Mouse (Mus musculus): Measurements from ENCODE around the gene Cux2.

Cux2 gene

DNA sequence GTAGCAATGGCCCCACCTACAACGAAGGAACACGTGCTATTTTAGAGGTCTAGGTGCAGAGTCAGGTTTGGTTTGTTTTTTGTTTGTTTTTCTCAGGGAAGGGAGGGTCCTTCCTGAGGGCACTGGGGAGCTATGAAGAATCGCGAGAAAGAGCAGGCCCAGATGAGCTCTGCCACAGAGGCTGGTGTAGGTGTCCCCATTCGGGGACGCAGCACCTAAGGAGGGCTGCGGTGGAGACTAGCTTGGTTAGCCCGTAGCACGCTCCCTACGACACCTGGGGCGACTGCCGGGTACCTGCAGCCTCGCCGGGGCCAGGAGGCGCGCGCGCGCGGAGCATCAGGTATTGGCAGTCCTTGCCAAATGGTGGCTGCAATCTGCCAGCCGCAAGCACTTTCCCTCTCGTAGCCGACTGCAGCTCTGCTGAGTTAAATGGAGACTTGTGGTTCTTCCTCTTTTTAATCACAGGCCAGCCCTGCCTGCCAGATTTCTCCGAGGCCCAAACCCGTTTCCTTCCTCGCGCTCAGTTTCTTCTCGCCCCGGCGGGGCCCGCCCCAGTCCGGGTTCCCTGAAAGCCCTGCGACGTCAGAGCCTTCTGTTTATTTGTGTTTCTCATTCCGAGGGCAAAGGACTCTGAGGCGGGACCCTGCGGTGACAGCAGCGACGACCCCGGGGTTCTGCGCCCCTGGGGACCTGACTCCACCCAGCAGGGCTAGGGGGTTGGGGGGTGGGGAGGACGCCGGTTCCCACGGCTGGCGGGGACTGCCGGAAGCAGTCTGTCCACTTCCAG is 211.4 kb downstream of the Cux2 start:
- in situ Hi-C loops (cut with MboI, MseI) = loop anchor here (25.0 kb wide), 2 partner anchors 524 to 1326 kb away; partner anchors contain the start of genes Fam216a, Gpn3, Plbd2 and Rad9b

DNA sequence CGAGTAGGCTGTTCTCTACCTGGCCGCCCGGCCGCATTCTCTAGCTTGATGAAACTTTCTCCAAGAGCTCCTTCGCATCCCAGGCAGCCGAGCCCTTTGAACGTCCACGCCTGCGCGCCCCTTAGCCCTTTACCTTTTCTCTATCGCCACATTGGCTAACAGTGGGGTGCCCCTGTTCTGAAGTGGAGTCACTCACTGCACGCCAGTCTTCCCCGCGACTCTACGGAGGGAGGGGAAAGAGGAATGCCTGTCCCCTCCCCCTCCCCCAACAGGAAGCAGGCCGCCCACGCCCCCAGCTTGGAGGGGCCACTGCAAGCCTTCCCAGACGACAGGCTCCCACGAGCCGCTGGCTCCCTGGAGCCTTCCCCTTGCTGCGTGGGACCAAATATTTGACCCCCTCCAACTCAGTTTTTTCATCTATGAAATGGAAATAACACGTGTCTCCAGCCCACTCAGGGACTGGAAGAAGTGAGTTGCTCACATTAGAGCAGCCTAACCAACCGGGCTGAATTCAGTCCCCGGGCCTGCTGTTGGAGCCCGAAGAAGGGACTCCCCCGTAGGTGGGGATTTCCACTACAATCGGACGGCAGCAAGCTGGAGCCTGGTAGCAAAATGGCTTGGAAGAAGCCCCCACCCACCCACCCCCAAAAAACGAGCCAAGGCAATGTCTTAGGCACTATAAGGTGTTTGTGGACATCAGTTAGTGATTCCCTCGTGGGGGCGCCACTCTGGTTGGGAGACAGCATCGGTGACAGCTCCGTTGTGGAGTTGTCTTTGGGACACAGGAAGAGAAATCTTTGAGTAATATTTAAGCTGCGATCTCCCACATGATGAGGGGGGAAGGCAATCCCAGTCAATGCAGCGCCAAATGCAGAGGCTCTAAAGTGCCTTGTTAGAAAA is 212.2 kb downstream of the Cux2 start, which contains the start of gene Sh2b3:
Gene Sh2b3, minus strand, starts transcription at position 206 of the 900 bp plus-strand sequence.
- in situ Hi-C loops (cut with MboI, MseI) = loop anchor here (25.0 kb wide), 2 partner anchors 525 to 1325 kb away; partner anchors contain the start of genes Fam216a, Gpn3, Plbd2 and Rad9b

DNA sequence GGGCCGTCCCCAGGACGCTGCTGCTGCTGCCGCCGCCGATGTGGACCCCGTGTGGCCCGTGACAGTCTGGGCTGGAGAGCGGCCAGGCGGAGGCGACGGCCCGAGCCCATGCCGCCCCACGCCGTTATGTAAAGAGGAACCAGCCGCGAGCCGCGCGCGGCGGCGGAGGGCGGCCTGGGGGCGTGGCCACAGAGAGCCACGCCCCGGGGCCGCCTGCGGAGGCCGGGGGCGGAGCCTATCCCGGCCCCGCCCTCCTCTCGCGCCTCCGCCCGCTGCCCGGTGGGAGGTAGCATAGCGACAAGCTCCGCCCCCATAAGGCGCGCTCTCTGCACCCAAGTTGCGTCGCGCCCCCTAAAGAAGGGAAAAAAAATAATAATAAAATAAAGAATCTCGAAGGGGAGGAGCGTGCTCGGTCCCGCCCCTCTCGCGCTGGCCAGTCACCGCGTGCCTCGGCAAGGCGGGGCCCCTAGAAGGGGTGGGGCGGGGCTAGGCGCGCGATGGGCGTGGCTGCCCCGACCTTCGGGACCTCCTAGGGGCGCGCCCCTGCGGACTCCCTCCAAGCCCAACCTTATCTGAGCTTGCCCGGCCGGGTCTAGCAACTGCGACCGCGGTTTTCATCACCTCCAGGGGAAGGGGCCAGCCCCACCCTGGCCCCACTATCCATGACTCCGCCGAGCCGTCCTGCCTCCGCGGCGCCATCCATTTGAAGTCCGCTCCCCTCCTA is 213.0 kb downstream of the Cux2 start:
- in situ Hi-C loops (cut with MboI, MseI) = loop anchor here (25.0 kb wide), 2 partner anchors 525 to 1325 kb away; partner anchors contain the start of genes Fam216a, Gpn3, Plbd2 and Rad9b

- in situ Hi-C loops (cut with MboI, MseI) = loop anchor here (25.0 kb wide), 2 partner anchors 526 to 1324 kb away; partner anchors contain the start of genes Fam216a, Gpn3, Plbd2 and Rad9b
Observed at GRCm38 (mm10) chr5:121835949-121836691, 213.8 kb downstream of the Cux2 start.

DNA sequence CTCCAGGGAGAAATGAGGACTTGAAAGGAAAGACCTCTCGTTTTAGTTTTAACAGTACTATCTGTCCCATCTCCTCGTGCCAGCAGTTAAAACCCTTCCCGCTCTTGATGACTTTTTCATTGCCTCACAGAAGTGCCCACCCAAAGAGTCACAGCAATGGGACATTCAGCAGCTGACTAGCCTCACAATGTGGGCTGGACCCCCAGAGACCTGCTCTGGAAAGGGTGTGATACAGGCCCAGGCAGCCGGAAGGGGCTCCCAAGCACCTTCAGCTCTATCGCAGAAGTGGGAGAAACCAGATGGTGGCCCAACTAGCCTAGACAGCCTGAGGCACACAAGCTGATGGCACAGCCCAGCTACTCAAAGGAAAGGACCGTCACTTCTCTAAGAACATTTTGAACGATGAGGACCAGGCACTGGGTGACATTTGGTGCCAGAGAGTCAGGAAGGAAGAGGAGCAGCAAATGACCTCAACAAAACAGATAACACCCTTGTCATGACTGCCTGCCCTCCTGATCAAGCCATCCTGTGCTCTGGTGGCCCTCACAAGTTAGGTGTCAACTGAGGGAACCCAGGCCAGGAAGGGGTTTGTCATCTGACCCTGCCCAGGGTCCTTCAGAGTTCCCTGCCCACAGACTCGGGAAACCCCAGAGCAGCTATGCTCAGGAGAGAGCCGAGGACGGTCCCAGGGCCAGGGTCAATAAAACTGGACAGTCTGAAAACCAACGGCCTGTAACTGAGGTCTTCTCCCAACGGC is 214.7 kb downstream of the Cux2 start:
- in situ Hi-C loops (cut with MboI, MseI) = loop anchor here (25.0 kb wide), 2 partner anchors 527 to 1323 kb away; partner anchors contain the start of genes Fam216a, Gpn3, Plbd2 and Rad9b

DNA sequence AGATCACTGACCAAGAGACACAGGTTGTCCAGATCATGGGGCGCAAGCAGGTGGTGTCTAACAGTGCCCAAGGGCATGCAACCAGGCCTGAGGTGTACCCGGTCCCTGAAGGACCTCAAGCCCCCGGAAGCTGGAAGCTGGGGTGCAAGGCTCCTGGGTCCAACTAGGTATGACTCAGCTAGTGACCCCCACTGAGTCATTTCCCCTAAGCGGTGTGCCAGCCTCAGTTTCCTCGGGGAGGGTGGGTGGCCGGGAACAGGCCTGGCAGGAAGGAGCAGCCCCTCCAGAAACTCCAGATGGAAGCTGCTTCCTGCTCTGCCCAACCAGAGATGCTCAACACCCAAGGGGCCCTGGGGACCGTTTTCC is 215.7 kb downstream of the Cux2 start:
- in situ Hi-C loops (cut with MboI, MseI) = loop anchor here (25.0 kb wide), 2 partner anchors 528 to 1322 kb away; partner anchors contain the start of genes Fam216a, Gpn3, Plbd2 and Rad9b

DNA sequence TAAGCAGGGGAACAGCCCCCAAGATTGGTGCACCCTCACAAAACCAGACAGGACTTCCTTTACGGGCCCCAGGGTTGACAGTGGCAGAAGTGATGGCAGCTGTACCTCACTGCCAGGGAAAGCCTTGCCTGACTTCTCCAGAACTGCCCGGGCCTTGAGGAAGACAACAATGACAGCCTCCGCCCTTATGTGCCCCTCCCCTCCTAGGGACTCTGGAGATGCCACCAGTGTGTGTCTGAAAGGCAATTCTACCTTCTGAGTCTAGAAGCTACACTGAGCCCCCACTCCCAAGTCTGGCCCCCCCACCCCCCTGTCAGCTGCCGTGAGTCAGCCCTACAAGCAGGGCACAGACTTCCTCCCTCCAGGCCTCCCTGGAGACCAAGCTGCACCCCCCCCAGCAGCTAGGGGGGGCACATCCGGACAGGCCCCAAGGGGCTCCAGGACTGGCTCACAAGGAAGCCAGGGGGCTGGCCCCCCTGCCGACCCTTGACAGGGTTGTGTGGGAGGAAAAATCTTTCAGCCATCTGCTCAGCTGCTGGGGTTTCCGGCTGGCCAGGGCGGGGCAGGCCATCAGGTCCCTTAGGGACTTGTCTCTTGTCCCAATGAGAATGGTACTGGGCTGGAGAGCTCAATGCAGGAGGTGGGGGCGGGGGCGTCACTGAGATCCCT is 216.2 kb downstream of the Cux2 start:
- in situ Hi-C loops (cut with MboI, MseI) = loop anchor here (25.0 kb wide), 2 partner anchors 529 to 1321 kb away; partner anchors contain the start of genes Fam216a, Gpn3, Plbd2 and Rad9b

GRCm38 (mm10) chr5:121833159-121833558 is 216.7 kb downstream of the Cux2 start:
- in situ Hi-C loops (cut with MboI, MseI) = loop anchor here (25.0 kb wide), 2 partner anchors 529 to 1321 kb away; partner anchors contain the start of genes Fam216a, Gpn3, Plbd2 and Rad9b

DNA sequence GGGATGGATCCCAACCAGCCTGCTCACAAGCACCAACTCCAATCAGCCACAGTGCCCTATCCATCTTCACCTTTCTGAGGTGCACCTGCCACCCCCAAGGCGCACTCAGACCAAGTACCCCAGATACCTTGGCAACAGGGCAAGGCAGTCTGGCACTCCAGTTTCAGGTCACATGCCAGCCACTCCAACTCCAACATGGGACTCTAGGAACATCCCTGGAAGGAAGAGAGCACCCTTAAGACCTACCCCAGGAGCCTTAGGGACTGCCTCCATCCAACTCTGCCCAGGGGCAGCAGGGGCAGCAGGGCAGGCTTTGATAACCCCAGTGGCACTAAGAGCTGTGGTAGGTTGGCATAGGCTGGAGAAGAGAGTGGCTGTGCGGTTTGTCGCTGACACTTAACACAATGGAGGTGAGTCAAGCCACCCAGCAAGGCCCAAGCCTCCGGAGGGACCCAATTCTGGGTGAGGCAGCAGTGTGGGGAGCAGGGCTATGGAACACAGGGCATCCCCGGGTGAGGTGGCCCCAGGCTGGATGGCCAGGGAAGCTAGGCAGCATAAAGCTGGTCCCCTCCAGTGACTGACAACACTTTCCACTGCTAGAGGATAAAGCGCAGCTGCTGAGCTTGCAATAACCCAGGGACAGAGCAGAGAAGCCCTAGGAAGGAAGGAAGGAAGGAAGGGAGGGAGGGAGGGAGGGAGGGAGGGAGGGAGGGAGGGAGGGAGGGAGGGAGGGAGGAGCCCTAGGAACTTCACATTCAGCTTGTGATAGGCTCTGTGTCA is 217.3 kb downstream of the Cux2 start:
- in situ Hi-C loops (cut with MboI, MseI) = loop anchor here (25.0 kb wide), 2 partner anchors 530 to 1320 kb away; partner anchors contain the start of genes Fam216a, Gpn3, Plbd2 and Rad9b

GRCm38 (mm10) chr5:121831002-121831601 is 218.8 kb downstream of the Cux2 start:
- in situ Hi-C loops (cut with MboI, MseI) = loop anchor here (25.0 kb wide), 2 partner anchors 531 to 1319 kb away; partner anchors contain the start of genes Fam216a, Gpn3, Plbd2 and Rad9b

GRCm38 (mm10) chr5:121828491-121829432 is 221.1 kb downstream of the Cux2 start:
- in situ Hi-C loops (cut with MboI, MseI) = loop anchor here (25.0 kb wide), 2 partner anchors 534 to 1316 kb away; partner anchors contain the start of genes Fam216a, Gpn3, Plbd2 and Rad9b

- in situ Hi-C loops (cut with MboI, MseI) = loop anchor here (25.0 kb wide), 2 partner anchors 534 to 1316 kb away; partner anchors contain the start of genes Fam216a, Gpn3, Plbd2 and Rad9b
Observed at GRCm38 (mm10) chr5:121827876-121828275, 222.0 kb downstream of the Cux2 start.

DNA sequence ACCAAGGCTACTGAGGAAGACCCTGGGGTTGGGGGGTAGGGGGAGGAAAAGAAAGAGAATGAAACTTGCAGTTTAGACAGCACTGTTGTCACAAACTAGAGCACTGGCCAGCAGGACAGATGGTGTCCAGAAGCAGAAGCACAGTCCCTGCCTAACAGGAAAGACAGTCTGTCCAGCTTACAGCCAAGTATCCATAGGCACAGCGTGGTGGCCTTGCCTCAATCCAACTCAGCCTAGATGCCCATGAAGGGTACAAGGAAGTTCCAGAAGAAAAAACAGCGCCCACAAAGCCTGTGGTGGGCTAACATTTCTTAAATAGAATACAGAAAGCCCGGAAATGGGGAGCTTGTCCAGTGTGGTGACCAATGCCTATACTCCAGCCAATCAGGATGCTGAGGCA is 224.3 kb downstream of the Cux2 start:
- in situ Hi-C loops (cut with MboI, MseI) = loop anchor here (25.0 kb wide), 2 partner anchors 537 to 1313 kb away; partner anchors contain the start of genes Fam216a, Gpn3, Plbd2 and Rad9b

GRCm38 (mm10) chr5:121824121-121824520 is 225.8 kb downstream of the Cux2 start:
- in situ Hi-C loops (cut with MboI, MseI) = no loop called here

GRCm38 (mm10) chr5:121823668-121824067 is 226.2 kb downstream of the Cux2 start:
- in situ Hi-C loops (cut with MboI, MseI) = no loop called here
